Mouse (Mus musculus) right cerebral cortex, adult 2 months (tissue): ENCODE results near the gene Ank3.

Experiments used
- DNase-seq, 2 experiments: peaks; one replicate each; pipeline ENCODE4 v3.0.0; 2021 to 2022; ENCODE audit warnings: low spot score in 2 of 2

Gene Ank3

GRCm38 (mm10) chr10:69535123-69535930 lies 136.8 kb downstream of the Ank3 start:
- DNase-seq, result peak; percentile 54 to 56

- no peak for DNase-seq
Observed at GRCm38 (mm10) chr10:69535931-69536200, 137.3 kb downstream of the Ank3 start.

- DNase-seq, result no peak
Observed at GRCm38 (mm10) chr10:69536372-69537075, 138.0 kb downstream of the Ank3 start.

GRCm38 (mm10) chr10:69538236-69538635 lies 139.7 kb downstream of the Ank3 start:
- DNase-seq, result no peak

GRCm38 (mm10) chr10:69542439-69542838 lies 143.9 kb downstream of the Ank3 start:
- no peak for DNase-seq

- no peak for DNase-seq
Observed at GRCm38 (mm10) chr10:69543876-69544620, 145.5 kb downstream of the Ank3 start.

GRCm38 (mm10) chr10:69544653-69545052 lies 146.1 kb downstream of the Ank3 start:
- DNase-seq, result no peak

- DNase-seq, result no peak
Observed at GRCm38 (mm10) chr10:69545936-69546335, 147.4 kb downstream of the Ank3 start.

GRCm38 (mm10) chr10:69546643-69547042 lies 148.1 kb downstream of the Ank3 start:
- no peak for DNase-seq

GRCm38 (mm10) chr10:69548771-69549170 lies 150.2 kb downstream of the Ank3 start:
- no peak for DNase-seq

GRCm38 (mm10) chr10:69549221-69549620 lies 150.6 kb downstream of the Ank3 start:
- DNase-seq, result no peak

GRCm38 (mm10) chr10:69550824-69551223 lies 152.3 kb downstream of the Ank3 start:
- DNase-seq, result no peak

- no peak for DNase-seq
Observed at GRCm38 (mm10) chr10:69553091-69553490, 154.5 kb downstream of the Ank3 start.

- no peak for DNase-seq
Observed at GRCm38 (mm10) chr10:69555592-69555991, 157.0 kb downstream of the Ank3 start.

- DNase-seq, result peak; percentile 54 to 63
Observed at GRCm38 (mm10) chr10:69556278-69556677, 157.7 kb downstream of the Ank3 start.

GRCm38 (mm10) chr10:69560237-69560636 lies 161.7 kb downstream of the Ank3 start:
- no peak for DNase-seq

- no peak for DNase-seq
Observed at GRCm38 (mm10) chr10:69562931-69563330, 164.4 kb downstream of the Ank3 start.

GRCm38 (mm10) chr10:69565052-69565451 lies 166.5 kb downstream of the Ank3 start:
- DNase-seq, result no peak

GRCm38 (mm10) chr10:69568976-69569375 lies 170.4 kb downstream of the Ank3 start:
- DNase-seq, result no peak

GRCm38 (mm10) chr10:69569740-69570139 lies 171.2 kb downstream of the Ank3 start:
- no peak for DNase-seq

GRCm38 (mm10) chr10:69570466-69571288 lies 172.1 kb downstream of the Ank3 start:
- DNase-seq, result no peak

GRCm38 (mm10) chr10:69571422-69571821 lies 172.8 kb downstream of the Ank3 start:
- no peak for DNase-seq
